Mouse (Mus musculus) MEL (cell line): ENCODE data around the gene Fasn. TPM values are rescaled to one million over a fixed set of nuclear protein-coding genes. Genes with fewer than 3 reads are reported as not detected.

ENCODE experiments used
- DNase-seq: peaks from one replicate; pipeline ENCODE4 v3.0.0; 2011; ENCODE audit warnings: low read depth, low spot score
- H3K27ac ChIP-seq: 2 replicates; pipeline ENCODE4 v1.5.1; 2012; ENCODE audit warnings: low read depth, mild to moderate bottlenecking, control low read depth, low read length, moderate library complexity; ENCODE audit not compliant: control insufficient read depth
- H3K27me3 ChIP-seq, 2 experiments: fragments of 150-350 bp in 1 of 2; sonication (generic) in 1 of 2; 2 replicates each; pipeline ENCODE4 v1.6.1; 2012; ENCODE audit warnings: low read length in 2 of 2, mild to moderate bottlenecking in 2 of 2, improper control_type of control experiment in 1 of 2, moderate library complexity in 1 of 2; ENCODE audit not compliant: insufficient read depth in 2 of 2, control insufficient read depth in 1 of 2
- H3K36me3 ChIP-seq, 2 experiments: 2 replicates each; pipeline ENCODE4 v1.6.1; 2012 to 2014; ENCODE audit warnings: low read length in 2 of 2, improper control_type of control experiment in 1 of 2, inconsistent platforms in 1 of 2, mild to moderate bottlenecking in 1 of 2; ENCODE audit not compliant: insufficient read depth in 2 of 2, control insufficient read depth in 1 of 2
- H3K4me1 ChIP-seq, 2 experiments: fragments of 150-350 bp in 1 of 2; sonication (generic) in 1 of 2; 2 replicates each; pipeline ENCODE4 v1.6.1; 2012; ENCODE audit warnings: low read length in 2 of 2, improper control_type of control experiment in 1 of 2, mild to moderate bottlenecking in 1 of 2; ENCODE audit not compliant: insufficient read depth in 2 of 2, control insufficient read depth in 1 of 2
- H3K4me3 ChIP-seq, 2 experiments: fragments of 150-350 bp in 1 of 2; sonication (generic) in 1 of 2; 2 replicates each; pipeline ENCODE4 v1.5.1; 2012; ENCODE audit warnings: low read depth in 2 of 2, low read length in 2 of 2, mild to moderate bottlenecking in 2 of 2, moderate library complexity in 2 of 2, control low read depth in 1 of 2, improper control_type of control experiment in 1 of 2; ENCODE audit not compliant: control insufficient read depth in 1 of 2, insufficient read depth in 1 of 2
- H3K79me2 ChIP-seq: 2 replicates; pipeline ENCODE4 v1.6.1; 2012; ENCODE audit warnings: mild to moderate bottlenecking, low read length, moderate library complexity; ENCODE audit not compliant: control insufficient read depth, poor library complexity, insufficient read depth
- H3K9ac ChIP-seq: 2 replicates; pipeline ENCODE4 v1.6.1; 2012; ENCODE audit warnings: low read depth, mild to moderate bottlenecking, control low read depth, low read length, moderate library complexity; ENCODE audit not compliant: control insufficient read depth, poor library complexity, severe bottlenecking
- H3K9me3 ChIP-seq: fragments of 150-350 bp; sonication (generic); replicated peaks from 2 replicates; pipeline ENCODE4 v1.6.1; 2012; ENCODE audit warnings: mild to moderate bottlenecking, low read length, improper control_type of control experiment, moderate library complexity; ENCODE audit not compliant: insufficient read depth
- BHLHE40 ChIP-seq: IDR thresholded peaks from 2 replicates; pipeline ENCODE4 v1.6.1; 2012; ENCODE audit warnings: low read depth, mild to moderate bottlenecking, inconsistent platforms, low read length, improper control_type of control experiment, borderline replicate concordance
- CHD1 ChIP-seq: IDR thresholded peaks from 2 replicates; pipeline ENCODE4 v1.6.1; 2012; ENCODE audit warnings: low read depth, mild to moderate bottlenecking, inconsistent platforms, low read length, improper control_type of control experiment
- CHD2 ChIP-seq: IDR thresholded peaks from 2 replicates; pipeline ENCODE4 v1.6.1; 2011; ENCODE audit warnings: low read length, improper control_type of control experiment
- CTCF ChIP-seq, 3 experiments: IDR thresholded peaks in 2 of 3; conservative IDR thresholded peaks in 1 of 3; 2 replicates each; pipeline ENCODE4 v1.5.1; 2011 to 2012; ENCODE audit warnings: low read length in 3 of 3, low read depth in 2 of 3, mild to moderate bottlenecking in 2 of 3, improper control_type of control experiment in 1 of 3, inconsistent platforms in 1 of 3, mixed read lengths in 1 of 3, moderate library complexity in 1 of 3; ENCODE audit not compliant: control insufficient read depth in 1 of 3, insufficient read depth in 1 of 3, poor library complexity in 1 of 3, severe bottlenecking in 1 of 3
- ELF1 ChIP-seq: IDR thresholded peaks from 2 replicates; pipeline ENCODE4 v1.6.1; 2014; ENCODE audit warnings: low read depth, mild to moderate bottlenecking, inconsistent platforms, low read length, improper control_type of control experiment, moderate library complexity
- EP300 ChIP-seq, 2 experiments: IDR thresholded peaks; 2 replicates each; pipeline ENCODE4 v1.6.1; 2011; ENCODE audit warnings: improper control_type of control experiment in 2 of 2, low read length in 2 of 2, low read depth in 1 of 2, mild to moderate bottlenecking in 1 of 2
- ETS1 ChIP-seq: IDR thresholded peaks from 2 replicates; pipeline ENCODE4 v1.6.1; 2012; ENCODE audit warnings: low read depth, mild to moderate bottlenecking, inconsistent platforms, low read length, improper control_type of control experiment, moderate library complexity
- GATA1 ChIP-seq: IDR thresholded peaks from 2 replicates; pipeline ENCODE4 v1.6.1; 2011; ENCODE audit warnings: low read depth, low read length, improper control_type of control experiment
- JUND ChIP-seq: IDR thresholded peaks from 2 replicates; pipeline ENCODE4 v1.6.1; 2011; ENCODE audit warnings: low read depth, mild to moderate bottlenecking, improper control_type of control experiment, low read length
- KAT2A ChIP-seq: conservative IDR thresholded peaks from 2 replicates; pipeline ENCODE4 v1.6.1; 2012; ENCODE audit warnings: low read depth, low read length, improper control_type of control experiment, inconsistent platforms
- MAFK ChIP-seq: IDR thresholded peaks from 2 replicates; pipeline ENCODE4 v1.6.1; 2011; ENCODE audit warnings: low read depth, mild to moderate bottlenecking, low read length, improper control_type of control experiment, borderline replicate concordance
- MAX ChIP-seq: IDR thresholded peaks from 2 replicates; pipeline ENCODE4 v1.6.1; 2011; ENCODE audit warnings: low read length, improper control_type of control experiment
- MYB ChIP-seq: IDR thresholded peaks from 2 replicates; pipeline ENCODE4 v1.6.1; 2011; ENCODE audit warnings: mild to moderate bottlenecking, low read depth, low read length, improper control_type of control experiment
- NELFE ChIP-seq: IDR thresholded peaks from 2 replicates; pipeline ENCODE4 v1.6.1; 2011; ENCODE audit warnings: low read depth, low read length, improper control_type of control experiment
- NRF1 ChIP-seq: IDR thresholded peaks from 2 replicates; pipeline ENCODE4 v1.6.1; 2014; ENCODE audit warnings: low read depth, mild to moderate bottlenecking, inconsistent platforms, low read length, improper control_type of control experiment, moderate library complexity; ENCODE audit not compliant: poor library complexity, insufficient read depth, severe bottlenecking
- POLR2AphosphoS5 ChIP-seq: IDR thresholded peaks from 2 replicates; pipeline ENCODE4 v1.6.1; 2012; ENCODE audit warnings: low read depth, borderline replicate concordance, mild to moderate bottlenecking, inconsistent platforms, low read length, moderate library complexity, mixed read lengths
- RCOR1 ChIP-seq: IDR thresholded peaks from 2 replicates; pipeline ENCODE4 v1.6.1; 2012; ENCODE audit warnings: low read depth, mild to moderate bottlenecking, inconsistent platforms, low read length, improper control_type of control experiment
- TBP ChIP-seq: IDR thresholded peaks from 2 replicates; pipeline ENCODE4 v1.8.0; 2011; ENCODE audit warnings: low read depth, low read length, improper control_type of control experiment
- TCF12 ChIP-seq: IDR thresholded peaks from 2 replicates; pipeline ENCODE4 v1.6.1; 2014; ENCODE audit warnings: low read depth, mild to moderate bottlenecking, inconsistent platforms, low read length, improper control_type of control experiment, moderate library complexity
- UBTF ChIP-seq: IDR thresholded peaks from 2 replicates; pipeline ENCODE4 v1.6.1; 2012; ENCODE audit warnings: low read depth, mild to moderate bottlenecking, inconsistent platforms, low read length, improper control_type of control experiment, moderate library complexity, borderline replicate concordance; ENCODE audit not compliant: insufficient read depth
- USF2 ChIP-seq, 2 experiments: IDR thresholded peaks; 2 replicates each; pipeline ENCODE4 v1.6.1; 2011 to 2012; ENCODE audit warnings: improper control_type of control experiment in 2 of 2, low read length in 2 of 2, borderline replicate concordance in 1 of 2, inconsistent platforms in 1 of 2, low read depth in 1 of 2, mild to moderate bottlenecking in 1 of 2; ENCODE audit not compliant: insufficient read depth in 1 of 2
- ZKSCAN1 ChIP-seq: IDR thresholded peaks from 2 replicates; pipeline ENCODE4 v1.6.1; 2012; ENCODE audit warnings: low read depth, mild to moderate bottlenecking, inconsistent platforms, low read length, improper control_type of control experiment, moderate library complexity
- polyA plus RNA-seq, 2 experiments: library from polyadenylated mRNA; stranded (reverse) in 1 of 2; unstranded in 1 of 2; fragments of >175 nt in 1 of 2; fragments of >200 nt in 1 of 2; gene quantifications; 2 replicates each; pipeline versions ENCODE4 v1.2.1 to v1.2.4; 2012; ENCODE audit warnings: low replicate concordance in 2 of 2, low read depth in 1 of 2; ENCODE audit not compliant: insufficient read length in 2 of 2, insufficient read depth in 1 of 2, missing spikeins in 1 of 2
- total RNA-seq: library from RNA; depleted of rRNA; stranded (reverse); fragments of 300-350 nt; gene quantifications from 2 replicates; pipeline ENCODE4 v1.2.3, GENCODE M21; 2012

Fasn gene
- total and polyA plus RNA-seq, 3 experiments = 256 to 342 (median 313) TPM

DNA sequence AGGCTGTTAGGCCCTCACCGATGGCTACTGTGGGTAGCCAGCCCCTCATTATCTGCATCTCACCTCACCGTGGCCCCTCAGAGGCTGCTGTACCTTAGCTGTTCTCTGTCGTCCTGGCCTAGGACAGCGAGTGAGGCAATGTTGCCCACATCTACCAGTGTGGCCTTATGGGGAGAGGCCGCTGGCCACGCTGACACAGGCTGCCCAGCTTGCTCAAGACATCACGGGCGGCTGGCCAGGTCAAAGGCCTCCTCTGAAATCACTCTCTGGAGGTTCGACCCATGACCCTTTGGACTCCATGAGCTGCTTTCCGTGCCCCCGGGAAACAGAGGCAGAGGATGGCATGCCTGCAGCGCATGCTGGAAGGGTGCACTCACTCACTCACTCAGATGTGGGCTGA, 6.3 kb upstream of the Fasn start:
- no peak overlapping the region for H3K27ac ChIP-seq

DNA sequence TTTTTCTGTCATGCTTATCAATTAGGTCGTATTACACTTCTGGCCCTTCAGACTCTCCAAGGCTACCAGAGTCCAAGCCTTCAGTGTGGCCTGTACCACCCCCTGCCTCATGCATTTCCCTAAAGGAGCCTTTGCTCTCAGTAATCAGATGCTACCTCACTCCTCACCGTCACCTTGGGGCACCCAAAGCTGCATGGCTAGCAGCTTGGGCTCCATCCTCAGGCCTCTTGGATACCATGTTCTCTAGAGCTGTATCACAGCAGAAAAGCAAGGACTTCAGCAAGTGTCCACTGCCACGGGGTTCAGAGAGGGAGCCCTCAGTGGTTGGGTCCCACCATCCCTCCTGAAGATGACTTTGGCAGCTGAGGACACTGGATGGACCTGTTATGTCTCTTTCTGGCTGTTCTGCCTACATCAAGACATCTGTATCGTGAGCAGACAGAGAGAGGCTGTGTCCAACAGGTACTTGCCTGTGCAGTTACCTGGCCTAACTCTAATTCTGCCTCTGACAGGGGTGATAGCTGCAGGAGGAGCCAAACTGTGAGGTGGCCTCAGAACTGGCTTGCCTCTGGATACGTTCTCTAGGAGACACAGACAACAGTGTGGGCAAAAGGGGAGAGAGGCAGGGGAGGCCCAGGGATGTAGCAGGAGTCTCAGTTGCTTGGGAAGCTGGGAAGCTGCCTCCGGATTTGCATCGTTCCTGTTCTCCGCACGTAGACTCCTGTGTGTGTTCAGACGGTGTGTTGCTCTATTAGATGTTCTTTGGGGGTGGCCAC, 5.6 kb upstream of the Fasn start:
- H3K4me3 ChIP-seq = no peak overlapping the region
- no peak for DNase-seq
- H3K9ac ChIP-seq = no peak overlapping the region
- no peaks in the 10 kb centered on the region for H3K9me3 ChIP-seq
- H3K36me3 ChIP-seq = peaks cover 0 to 2% of the 10 kb centered on the region in 2 experiments; a peak in 1 of 4 replicates
- H3K27me3 ChIP-seq = no peaks in the 10 kb centered on the region
- TF ChIP-seq GATA1 = no peak
- TF ChIP-seq MAFK = no peak
- TF ChIP-seq TCF12 = no peak
- TF ChIP-seq CTCF (IDR thresholded peaks at IDR 0.05 in 2 of 3, conservative IDR thresholded peaks at IDR 0.05 in 1 of 3; ENCODE audit: control insufficient read depth in 1 of 3, insufficient read depth in 1 of 3, low read depth in 2 of 3, low read length in 3 of 3, poor library complexity in 1 of 3, severe bottlenecking in 1 of 3) = no peak
- TF ChIP-seq, all 39 proteins: peak for 0
- Histone ChIP-seq H3K27ac (no peak overlapping the region), H3K79me2 (no peaks in the 10 kb centered on the region), H3K4me1 (peaks cover 0 to 7% of the 10 kb centered on the region in 2 experiments; a peak in 1 of 4 replicates)

More for the DNA sequence above, 6.3 kb upstream of the Fasn start:
- TF ChIP-seq BHLHE40 (no peak), UBTF (no peak)
- DNase-seq = no peak
- no peak overlapping the region for H3K9ac ChIP-seq
- H3K9me3 ChIP-seq = no peaks in the 10 kb centered on the region
- H3K4me3 ChIP-seq = no peak overlapping the region
- H3K4me1 ChIP-seq = peaks cover 0 to 3% of the 10 kb centered on the region in 2 experiments; a peak in 1 of 4 replicates
- peaks cover 0 to 2% of the 10 kb centered on the region in 2 experiments; a peak in 1 of 4 replicates for H3K36me3 ChIP-seq
- no peaks in the 10 kb centered on the region for H3K79me2 ChIP-seq
- H3K27me3 ChIP-seq = no peaks in the 10 kb centered on the region

DNA sequence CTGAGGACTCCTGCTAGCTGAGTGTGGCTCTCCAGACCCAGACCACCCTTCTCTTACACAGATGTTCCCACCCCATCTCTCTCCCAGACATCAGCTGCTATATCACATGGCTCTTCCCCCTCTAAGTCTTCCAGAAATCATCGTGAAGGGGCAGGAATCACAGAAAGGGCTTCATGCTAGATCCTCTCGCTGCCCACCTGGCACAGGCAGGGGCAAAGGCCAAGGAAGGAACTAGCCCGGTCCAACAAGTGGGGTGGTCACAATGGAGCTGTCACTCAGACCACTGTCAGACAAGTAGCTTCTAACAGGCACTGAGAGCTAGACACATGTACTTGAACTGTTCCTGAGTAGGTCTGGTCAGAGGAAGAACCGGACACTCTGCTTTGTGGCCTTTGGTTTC, 4.1 kb upstream of the Fasn start:
- H3K27ac ChIP-seq = no peak overlapping the region
- no peak overlapping the region for H3K4me3 ChIP-seq
- DNase-seq = no peak
- peaks cover 0 to 2% of the 10 kb centered on the region in 2 experiments; a peak in 1 of 4 replicates for H3K36me3 ChIP-seq
- H3K27me3 ChIP-seq = no peaks in the 10 kb centered on the region
- no peak overlapping the region for H3K9ac ChIP-seq
- H3K79me2 ChIP-seq = peaks cover 7% of the 10 kb centered on the region
- 0 out of 4 replicates have a peak, but pooled peaks cover 0 to 7% of the 10 kb centered on the region in 2 experiments for H3K4me1 ChIP-seq
- H3K9me3 ChIP-seq = no peaks in the 10 kb centered on the region
- TF ChIP-seq CHD2 = no peak
- TF ChIP-seq ZKSCAN1 = no peak
- no peak for TF ChIP-seq MAX
- TF ChIP-seq USF2 (IDR thresholded peaks at IDR 0.05; ENCODE audit: borderline replicate concordance in 1 of 2, insufficient read depth in 1 of 2, low read depth in 1 of 2, low read length in 2 of 2) = no peak
- no peak for TF ChIP-seq ETS1
- no peak for TF ChIP-seq MAFK
- no peak for TF ChIP-seq POLR2AphosphoS5
- no peak for TF ChIP-seq JUND
- TF ChIP-seq NRF1 = no peak
- TF ChIP-seq KAT2A = no peak
- TF ChIP-seq RCOR1 = no peak
- no peak for TF ChIP-seq CHD1
- TF ChIP-seq ELF1 = no peak
- no peak for TF ChIP-seq TCF12
- no peak for TF ChIP-seq NELFE
- TF ChIP-seq CTCF (IDR thresholded peaks at IDR 0.05 in 2 of 3, conservative IDR thresholded peaks at IDR 0.05 in 1 of 3; ENCODE audit: control insufficient read depth in 1 of 3, insufficient read depth in 1 of 3, low read depth in 2 of 3, low read length in 3 of 3, poor library complexity in 1 of 3, severe bottlenecking in 1 of 3) = no peak
- no peak for TF ChIP-seq MYB
- TF ChIP-seq TBP = no peak
- no peak for TF ChIP-seq EP300 (IDR thresholded peaks at IDR 0.05; ENCODE audit: low read depth in 1 of 2, low read length in 2 of 2)
